ENCODE assay signal across 8 mouse cellular contexts in the genomic region with DNA sequence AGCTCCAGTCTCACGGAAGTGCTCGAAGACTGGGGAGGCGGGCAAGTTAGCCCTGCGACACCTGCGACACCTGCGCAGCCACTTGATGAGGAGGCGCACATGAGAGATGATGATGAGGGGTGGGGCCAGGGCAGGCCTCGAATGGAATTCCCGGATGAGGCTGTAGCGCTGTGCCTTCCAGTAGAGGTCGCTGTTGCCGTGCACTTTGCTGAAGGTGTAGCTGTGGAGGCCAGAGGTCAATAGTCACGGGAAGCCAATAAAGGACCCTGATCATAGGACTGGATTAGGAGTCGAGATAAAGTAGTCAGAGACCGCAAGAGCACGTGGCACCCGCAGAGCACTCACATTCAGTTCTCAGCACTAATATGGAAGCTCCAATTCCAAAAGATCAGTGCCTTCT. TPM values are rescaled to one million over a fixed set of nuclear protein-coding genes. Genes with fewer than 3 reads are reported as not detected.
DNase-seq lines count a peak whose midpoint lies in the region; ATAC-seq lines count a peak whose summit lies in the region.

No protein-coding gene starts in this region.

- H3K4me2 ChIP-seq in intestine, embryonic 15.5 days (replicated peaks) = peak overlapping the region; percentile 30

- no peak overlapping the region for H3K9ac ChIP-seq in intestine, embryonic 15.5 days

- no peak for DNase-seq in heart, embryonic 10.5 days (ENCODE audit: low spot score)
- no peak for DNase-seq in heart, postnatal 25 days (ENCODE audit: low spot score)
- DNase-seq in cerebellum, adult 9-10 months = peak; percentile 91
- peak; percentile 34 to 82 for DNase-seq in left cerebral cortex, postnatal 10 days (ENCODE audit: extremely low spot score in 1 of 2, low spot score in 2 of 2)
- peak; percentile 69 for DNase-seq in right cerebral cortex, postnatal 14 days

- peak; percentile 34; the same call in 1 of the 2 replicates for ATAC-seq in frontal cortex, adult (ENCODE audit: low TSS enrichment)
- ATAC-seq in intestine, embryonic 15.5 days = peak; percentile 81
- ATAC-seq in megakaryocyte, adult 5-6 weeks (ENCODE audit: poor library complexity, severe bottlenecking) = peak; percentile 53; the same call in 1 of the 2 replicates

- peak overlapping the region; percentile 33 for H3K4me3 ChIP-seq in heart, embryonic 10.5 days
- no peak overlapping the region for H3K4me3 ChIP-seq in intestine, embryonic 15.5 days (replicated peaks)

- H3K27me3 ChIP-seq in heart, embryonic 10.5 days (ENCODE audit: insufficient read depth, poor library complexity, severe bottlenecking) = peaks cover 17% of the 10 kb centered on the region
- H3K27me3 ChIP-seq in intestine, embryonic 15.5 days (replicated peaks) = no peaks in the 10 kb centered on the region

- peaks cover 15% of the 10 kb centered on the region for H3K4me1 ChIP-seq in heart, embryonic 10.5 days
- peaks cover 6% of the 10 kb centered on the region for H3K4me1 ChIP-seq in intestine, embryonic 15.5 days (replicated peaks)

- H3K27ac ChIP-seq in heart, embryonic 10.5 days = no peak overlapping the region
- no peak overlapping the region for H3K27ac ChIP-seq in intestine, embryonic 15.5 days

- intact Hi-C loops in heart, postnatal 25 days (cut with DNase I) = loop anchor here (2.0 to 10.0 kb wide), 2 partner anchors 36 to 230 kb away; no protein-coding TSS in a partner anchor
- intact Hi-C loops in left cerebral cortex, postnatal 10 days (cut with DNase I) = loop anchor here (5.0 kb wide), 1 partner anchor 37 kb away; no protein-coding TSS in a partner anchor

- peaks cover 37% of the 10 kb centered on the region for H3K36me3 ChIP-seq in heart, embryonic 10.5 days
- H3K36me3 ChIP-seq in intestine, embryonic 15.5 days = peaks cover 9% of the 10 kb centered on the region; the same call in 1 of the 2 replicates

- 2% methylated on average over 17 of the region's 17 CpGs for WGBS in heart, embryonic 10.5 days
- 10% methylated on average over 17 of the region's 17 CpGs for WGBS in intestine, embryonic 15.5 days

- H3K9me3 ChIP-seq in heart, embryonic 10.5 days = no peaks in the 10 kb centered on the region
- H3K9me3 ChIP-seq in intestine, embryonic 15.5 days = no peaks in the 10 kb centered on the region

RNA-seq across cellular contexts. Expression of gene Slc6a21, which starts 28.0 kb away (rescaled TPM):
- polyA plus RNA-seq in heart, embryonic 10.5 days (2016; fragmentation: Nextera tagmentation; extraction: Ambion mirVana) = not detected in 2 replicates
- total RNA-seq in heart, postnatal 25 days (2021) = not detected
- polyA plus RNA-seq in intestine, embryonic 15.5 days (2015; fragmentation: Nextera tagmentation; extraction: Ambion mirVana) = not detected in 2 replicates
- total RNA-seq in left cerebral cortex, postnatal 10 days (2021) = under 1 TPM; 0.41 to 0.60 TPM
- 0.27 and 0.78 TPM in 2 replicates for total RNA-seq in megakaryocyte, adult 5-6 weeks (2015)
- total RNA-seq in megakaryocyte, adult 5-6 weeks (2017) = not detected in 2 replicates

RNA-seq across cellular contexts. Expression of gene Trpm4, which starts 28.3 kb away (rescaled TPM):
- 13.5 and 15.2 TPM in 2 replicates for polyA plus RNA-seq in heart, embryonic 10.5 days (2016; fragmentation: Nextera tagmentation; extraction: Ambion mirVana)
- 10 to 100 TPM; 23.5 to 25.0 TPM for total RNA-seq in heart, postnatal 25 days (2021)
- 20.4 and 29.1 TPM in 2 replicates for polyA plus RNA-seq in intestine, embryonic 15.5 days (2015; fragmentation: Nextera tagmentation; extraction: Ambion mirVana)
- 10 to 100 TPM; 20.5 to 32.2 TPM for total RNA-seq in left cerebral cortex, postnatal 10 days (2021)
- total RNA-seq in megakaryocyte, adult 5-6 weeks (2015) = 3.2 and 4.7 TPM in 2 replicates
- 4.8 and 5.4 TPM in 2 replicates for total RNA-seq in megakaryocyte, adult 5-6 weeks (2017)

RNA-seq across cellular contexts. Expression of gene Hrc, which starts 29.8 kb away (rescaled TPM):
- 17.9 and 31.4 TPM in 2 replicates for polyA plus RNA-seq in heart, embryonic 10.5 days (2016; fragmentation: Nextera tagmentation; extraction: Ambion mirVana)
- total RNA-seq in heart, postnatal 25 days (2021) = 100 to 1,000 TPM; 773 to 825 TPM
- 0.97 and 1.2 TPM in 2 replicates for polyA plus RNA-seq in intestine, embryonic 15.5 days (2015; fragmentation: Nextera tagmentation; extraction: Ambion mirVana)
- total RNA-seq in left cerebral cortex, postnatal 10 days (2021) = 1 to 10 TPM in 1 of 2 experiments, under 1 TPM in 1; 0.99 to 1.3 TPM
- not detected in 2 replicates for total RNA-seq in megakaryocyte, adult 5-6 weeks (2015)
- 0.07 TPM in 1 of 2 replicates, not detected in the other for total RNA-seq in megakaryocyte, adult 5-6 weeks (2017)

Comparison
In these comparisons a context has a peak if more than half of its experiments do, and no peak if none do; other contexts are left out.
1. DNase-seq: peak in cerebellum, adult 9-10 months (single experiment), left cerebral cortex, postnatal 10 days (2 of 2) and right cerebral cortex, postnatal 14 days (single experiment); none in heart, embryonic 10.5 days (single experiment) and heart, postnatal 25 days (single experiment).
2. RNA of gene Hrc, which starts 29.8 kb away (total RNA-seq): 773 to 825 TPM in heart, postnatal 25 days; 0.99 to 1.3 TPM in left cerebral cortex, postnatal 10 days and 0.07 TPM in megakaryocyte, adult 5-6 weeks; every median in the first group is over 100 times any median in the second.
3. Peak in every context shown above with its lines, with median percentiles within 50 percentile points of each other: ATAC-seq.